Mouse (Mus musculus) ES-Bruce4 (cell line): ENCODE data around the gene E2f8.

Experiments used
- CTCF ChIP-seq: IDR thresholded peaks from one replicate; pipeline ENCODE4 v1.8.1; 2011; ENCODE audit warnings: low read depth, low read length
- POLR2A ChIP-seq: IDR thresholded peaks from one replicate; pipeline ENCODE4 v1.8.1; 2011; ENCODE audit warnings: low read length; ENCODE audit not compliant: insufficient read depth

DNA sequence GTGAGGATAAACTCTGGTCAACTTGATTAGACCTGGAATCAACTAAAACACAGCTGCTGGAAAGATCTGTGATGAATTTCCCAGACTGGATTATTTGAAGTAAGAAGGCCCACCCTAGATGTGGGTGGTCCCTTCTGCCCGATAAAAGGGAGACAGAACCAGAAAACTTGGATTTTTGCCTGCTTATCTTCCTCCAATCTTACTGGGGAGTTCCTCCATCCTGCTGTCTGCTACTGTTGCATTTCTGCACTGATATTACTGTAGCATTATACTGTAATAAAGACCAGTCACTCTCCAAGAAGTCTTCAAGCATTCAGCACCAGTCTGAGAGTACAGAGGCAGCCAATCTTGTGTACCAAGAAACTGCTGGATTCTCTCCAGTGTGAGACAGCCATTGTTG lies 23.1 kb downstream of the E2f8 start:
- TF ChIP-seq CTCF (no peak), POLR2A (no peak)
